Mouse (Mus musculus): Measurements from ENCODE around the gene Dhps.
"Not testable (repeated sequence)": the region's sequence is repeated elsewhere in the genome, so short reads cannot be mapped to it uniquely, and the experiment has no call there.

The Dhps gene

DNA sequence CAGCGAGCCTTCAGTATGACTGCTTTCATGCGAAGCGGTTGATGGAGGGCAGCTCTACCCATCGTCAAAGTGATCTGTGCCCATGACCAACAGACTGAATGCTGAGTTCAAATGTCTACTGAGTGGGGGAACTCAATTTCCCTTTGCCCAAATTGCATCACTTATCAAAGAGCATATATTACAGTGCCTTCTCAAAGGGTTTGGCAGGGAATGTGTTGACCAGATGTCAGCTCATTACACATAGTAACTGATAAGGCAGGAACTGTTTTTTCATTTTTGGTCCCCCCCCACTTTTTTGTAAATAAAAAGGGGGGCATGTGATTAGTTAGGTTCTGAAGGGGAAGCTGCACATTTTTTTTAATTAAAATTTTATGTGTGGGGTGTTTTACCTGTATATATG lies 9.0 kb upstream of the Dhps start:
- no peak for DNase-seq (ENCODE audit: low spot score)

DNA sequence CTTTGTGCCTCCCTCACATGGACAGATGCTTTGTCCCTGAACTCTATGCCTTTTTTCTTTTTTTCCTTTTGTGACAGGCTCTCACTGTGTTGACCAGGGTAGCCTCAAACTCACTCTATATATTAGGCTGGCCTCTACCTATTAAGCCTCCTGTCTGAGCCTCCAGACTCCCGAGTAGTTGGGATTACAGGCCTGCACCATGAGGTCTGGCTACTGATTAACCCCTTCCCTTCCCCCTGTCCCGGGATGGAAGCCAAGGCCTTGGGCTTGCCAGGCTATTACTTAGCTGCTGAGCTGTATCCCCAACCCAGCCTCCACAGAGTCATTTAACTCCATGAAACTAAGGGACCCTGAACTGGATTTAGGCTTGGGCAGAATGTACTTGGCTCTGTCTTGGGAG lies 6.3 kb upstream of the Dhps start:
- DNase-seq (ENCODE audit: low spot score) = no peak

DNA sequence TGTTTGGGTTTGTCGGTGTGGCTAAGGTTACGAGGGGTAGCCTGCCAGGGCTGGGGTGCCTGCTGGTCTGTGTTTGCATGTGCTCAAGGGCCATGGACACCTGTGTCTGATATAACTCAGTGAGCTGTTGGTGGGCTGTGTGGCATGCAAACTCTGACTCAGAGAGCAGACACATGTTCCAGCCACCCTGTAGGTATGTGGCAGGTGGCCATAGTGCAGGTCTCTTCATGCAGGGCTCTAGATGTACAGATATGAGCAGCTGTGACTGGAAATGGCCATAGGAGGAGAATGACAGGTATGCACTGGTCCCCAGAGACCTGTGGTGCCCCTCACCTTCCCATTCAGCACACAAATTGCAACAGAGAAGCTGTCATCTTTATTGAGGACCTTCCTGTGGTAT lies 4.4 kb upstream of the Dhps start:
- DNase-seq (ENCODE audit: low spot score) = no peak

DNA sequence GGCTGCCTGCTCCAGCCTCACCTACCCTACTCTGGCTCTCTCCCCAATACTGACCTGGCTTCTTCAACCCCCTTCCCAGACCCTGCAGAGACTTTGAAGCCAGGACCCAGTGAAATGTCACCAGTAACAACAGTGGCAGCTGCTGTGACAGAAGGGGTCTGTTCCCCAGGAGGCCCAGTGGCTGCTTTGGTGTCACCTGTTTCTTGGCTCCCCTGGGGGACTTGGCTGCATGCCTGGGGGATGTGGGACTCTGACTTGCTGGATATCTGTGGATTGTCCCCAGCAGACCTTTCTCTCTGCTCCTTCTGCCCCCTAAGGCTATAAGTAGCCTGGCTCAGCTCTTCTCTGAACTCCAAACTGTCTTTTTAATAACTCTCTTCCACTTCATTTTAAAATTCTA lies 3.6 kb upstream of the Dhps start, which contains the start of gene Gm5741:
Gene Gm5741, minus strand, starts transcription at position 1 of the 400 bp plus-strand sequence.
- no peak for DNase-seq (ENCODE audit: low spot score)

DNA sequence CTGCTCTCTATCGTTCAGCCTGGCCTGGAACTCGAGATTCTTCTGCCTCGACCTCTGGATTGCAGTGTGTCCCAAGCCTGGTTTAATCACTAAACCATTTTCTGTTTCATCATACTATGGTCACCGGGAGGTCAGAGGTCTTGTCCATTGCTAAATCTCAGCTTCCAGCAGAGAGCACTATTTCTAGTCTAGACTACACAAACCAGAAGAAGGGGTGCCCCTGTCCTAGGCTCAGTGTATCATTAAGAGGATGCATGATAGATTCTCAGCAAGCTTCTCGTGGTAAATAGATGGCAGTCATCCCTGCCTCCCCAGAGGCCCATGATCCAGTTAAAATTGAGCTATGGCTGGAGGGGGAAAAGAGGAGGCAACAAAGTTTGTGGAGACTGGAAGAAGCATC lies 516 bp upstream of the Dhps start:
- DNase-seq (ENCODE audit: low spot score) = no peak

DNA sequence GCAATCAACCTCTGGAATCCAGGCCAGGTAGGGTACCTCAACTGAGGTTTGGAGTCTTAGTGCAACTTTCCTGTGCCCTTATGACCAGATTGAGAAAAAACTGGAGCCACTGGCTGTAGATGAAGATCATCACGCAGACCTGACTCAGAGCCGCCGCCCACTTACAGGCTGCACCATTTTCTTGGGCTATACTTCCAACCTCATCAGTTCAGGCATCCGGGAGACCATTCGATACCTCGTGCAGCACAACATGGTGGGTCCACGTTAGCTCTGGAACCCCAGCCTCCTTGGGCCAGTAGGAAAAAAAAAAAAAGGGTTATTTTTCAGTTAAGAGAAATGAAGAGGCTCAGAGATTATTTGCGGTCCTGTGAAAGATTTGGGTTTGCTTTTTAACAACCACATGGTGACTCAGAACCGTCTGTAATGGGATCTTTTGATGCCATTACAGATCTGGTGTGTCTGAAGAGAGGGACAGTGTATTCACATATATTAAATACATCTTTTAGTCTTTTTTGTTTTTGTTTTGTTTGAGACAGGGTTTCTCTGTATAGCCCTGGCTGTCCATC lies 890 bp downstream of the Dhps start:
- no peak for DNase-seq (ENCODE audit: low spot score)

DNA sequence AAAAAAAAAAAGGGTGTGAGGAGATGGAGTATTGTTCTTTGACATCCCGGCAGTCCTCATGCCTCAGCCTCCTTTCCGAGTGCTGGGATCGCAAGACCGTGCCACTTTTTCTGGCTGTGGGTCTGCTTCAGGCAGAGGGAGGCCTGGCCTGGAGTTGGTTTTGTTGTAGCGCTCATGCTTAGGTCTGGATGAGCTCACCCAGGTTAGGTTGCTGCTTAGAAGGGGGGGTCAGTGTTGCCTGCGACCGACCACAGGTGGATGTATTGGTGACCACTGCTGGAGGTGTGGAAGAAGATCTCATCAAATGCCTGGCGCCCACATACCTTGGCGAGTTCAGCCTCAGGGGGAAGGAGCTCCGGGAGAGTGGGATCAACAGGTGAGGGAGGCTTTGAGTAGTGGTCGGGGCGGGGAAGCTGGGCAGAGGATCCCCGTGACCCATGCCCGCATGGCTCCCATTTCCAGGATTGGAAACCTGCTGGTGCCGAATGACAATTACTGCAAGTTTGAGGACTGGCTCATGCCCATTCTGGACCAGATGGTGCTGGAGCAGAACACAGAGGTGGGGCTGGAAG lies 1.6 kb downstream of the Dhps start:
- DNase-seq (ENCODE audit: low spot score) = no peak

DNA sequence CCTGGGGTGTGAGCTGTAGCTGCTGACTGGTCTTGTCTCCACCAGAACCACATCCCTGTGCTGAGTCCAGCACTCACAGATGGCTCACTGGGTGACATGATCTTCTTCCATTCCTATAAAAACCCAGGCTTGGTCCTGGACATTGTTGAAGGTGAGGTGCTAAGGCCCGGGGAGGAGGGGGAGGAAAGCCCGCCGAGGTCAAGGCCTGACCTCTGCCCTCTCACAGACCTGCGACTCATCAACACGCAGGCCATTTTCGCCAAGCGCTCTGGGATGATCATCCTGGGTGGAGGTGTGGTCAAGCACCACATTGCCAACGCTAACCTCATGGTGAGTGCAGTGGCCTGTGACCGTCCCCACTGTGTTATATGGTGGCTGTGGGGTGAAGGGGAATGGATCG lies 2.6 kb downstream of the Dhps start:
- no peak for DNase-seq (ENCODE audit: low spot score)

DNA sequence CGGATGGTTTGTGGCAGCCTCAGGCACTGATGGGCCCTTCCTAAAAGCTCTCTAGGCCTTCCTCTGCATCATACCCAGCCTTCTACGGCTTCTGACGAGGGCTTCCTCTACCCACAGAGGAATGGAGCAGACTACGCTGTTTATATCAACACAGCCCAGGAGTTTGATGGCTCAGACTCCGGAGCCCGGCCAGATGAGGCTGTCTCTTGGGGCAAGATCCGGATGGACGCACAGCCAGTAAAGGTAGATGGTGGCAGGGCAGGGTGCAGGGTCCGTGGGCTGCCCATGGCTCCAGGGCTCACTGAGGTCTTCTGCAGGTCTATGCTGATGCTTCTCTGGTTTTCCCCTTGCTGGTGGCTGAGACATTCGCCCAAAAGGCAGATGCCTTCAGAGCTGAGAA lies 3.1 kb downstream of the Dhps start:
- DNase-seq (ENCODE audit: low spot score) = no peak

DNA sequence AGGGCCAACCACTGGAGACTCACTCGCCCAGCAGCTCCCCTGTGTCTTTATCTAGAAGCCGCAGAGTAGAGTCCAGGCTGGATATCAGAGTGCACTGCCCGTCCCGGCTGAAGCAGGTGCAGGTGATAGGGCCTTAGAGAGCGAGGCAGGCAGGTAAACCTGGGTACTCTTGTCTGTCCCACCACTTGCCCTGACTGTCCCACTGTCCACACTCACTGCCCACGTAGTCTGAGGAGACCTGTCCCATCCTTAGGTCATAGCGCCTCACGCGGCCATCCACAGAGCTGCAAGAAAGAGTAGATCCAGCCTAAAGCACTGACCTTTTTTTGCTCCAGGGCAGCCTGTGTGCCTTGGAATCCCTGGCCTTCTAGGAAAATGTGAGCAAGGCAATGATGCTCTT lies 4.4 kb downstream of the Dhps start:
- DNase-seq (ENCODE audit: low spot score) = no peak

DNA sequence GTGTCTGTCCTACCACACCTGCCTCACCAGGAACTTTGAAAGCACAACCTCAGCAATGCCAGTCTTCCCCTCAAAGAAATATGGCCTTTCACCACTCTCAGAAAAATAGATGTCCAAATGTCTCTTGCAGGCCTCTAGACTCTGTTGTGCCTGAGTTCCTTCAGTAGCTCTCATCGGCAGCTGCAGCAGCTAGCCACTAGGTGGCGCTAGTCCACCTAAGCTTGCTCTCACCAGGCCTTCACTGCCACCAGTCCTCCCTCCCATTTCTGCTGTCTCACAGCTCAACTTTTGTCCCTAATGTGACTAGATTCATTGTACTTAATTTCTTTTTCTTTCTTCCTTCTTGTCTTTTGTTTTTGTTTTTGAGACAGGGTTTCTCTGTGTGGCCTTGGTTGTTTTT lies 5.4 kb downstream of the Dhps start:
- DNase-seq (ENCODE audit: low spot score) = peak; percentile 77

DNA sequence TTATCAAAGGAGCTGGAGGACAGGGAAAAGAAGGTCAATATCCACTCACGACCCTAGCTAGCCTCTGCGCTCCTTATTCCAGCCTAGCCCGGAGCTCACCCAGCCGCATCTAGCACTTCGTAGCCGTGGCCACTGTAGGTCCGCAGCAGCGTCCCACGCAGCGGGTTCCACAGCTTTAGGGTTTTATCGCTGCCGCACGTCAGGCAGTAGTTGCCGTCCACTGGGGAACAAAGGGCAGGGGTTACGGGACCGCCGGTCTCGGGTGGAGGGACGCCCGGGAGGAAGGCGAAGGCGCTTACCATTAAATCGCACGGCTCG lies 8.6 kb downstream of the Dhps start:
- no peak for DNase-seq (ENCODE audit: low spot score)

DNA sequence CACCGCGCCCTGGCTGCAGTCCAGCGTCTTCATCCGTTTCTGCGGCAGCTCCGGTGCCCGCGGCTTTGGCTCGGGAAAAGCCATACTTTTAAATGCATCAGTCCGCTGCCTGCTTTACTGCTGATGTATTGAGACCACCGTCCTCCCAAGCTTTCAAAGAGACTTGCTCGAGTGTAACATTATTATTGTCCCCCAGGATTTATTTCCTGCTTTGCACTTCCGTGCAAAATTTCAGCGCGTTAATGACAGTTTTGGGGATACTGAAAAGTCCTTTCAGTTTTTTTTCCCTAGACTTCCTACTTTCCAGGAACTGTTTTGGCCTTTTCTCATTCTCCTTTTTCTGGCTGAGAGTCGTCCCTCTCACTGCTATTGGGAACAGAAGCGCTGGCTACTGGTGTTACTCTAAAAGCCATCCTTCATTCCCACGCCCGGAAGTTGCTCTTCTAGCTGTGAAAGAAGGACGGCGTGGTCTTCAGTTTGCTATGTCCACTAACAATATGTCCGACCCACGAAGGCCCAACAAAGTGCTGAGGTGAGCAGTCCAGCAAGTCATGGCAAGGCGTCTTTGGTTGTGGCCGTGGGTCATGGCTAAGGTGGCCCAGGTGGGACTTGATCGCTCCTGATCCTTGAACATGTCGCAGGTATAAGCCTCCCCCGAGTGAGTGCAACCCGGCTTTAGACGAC lies 9.1 kb downstream of the Dhps start, which contains the start of gene Wdr83os:
Gene Wdr83os, plus strand, starts transcription at position 209 of the 684 bp plus-strand sequence.
- peak; percentile 59 for DNase-seq (ENCODE audit: low spot score)

DNA sequence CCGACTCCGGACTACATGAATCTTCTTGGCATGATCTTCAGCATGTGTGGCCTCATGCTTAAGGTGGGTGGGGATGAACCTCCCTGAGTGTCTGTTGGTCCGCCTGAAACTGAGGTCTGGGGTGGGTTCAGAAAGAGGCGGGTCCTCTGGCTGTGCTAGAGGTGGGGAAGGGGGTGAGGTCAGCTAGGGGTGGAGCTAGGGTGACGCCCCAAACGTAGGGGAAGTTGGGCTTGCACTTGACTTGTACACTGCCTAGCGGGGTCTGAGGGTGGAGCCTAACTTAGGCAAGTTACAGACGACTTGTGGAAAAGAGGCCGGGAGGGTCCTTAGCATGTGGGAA lies 9.6 kb downstream of the Dhps start, which contains the start of gene Wdr83:
Gene Wdr83, minus strand, starts transcription at position 91 of the 340 bp plus-strand sequence.
- peak; percentile 60 for DNase-seq (ENCODE audit: low spot score)

DNA sequence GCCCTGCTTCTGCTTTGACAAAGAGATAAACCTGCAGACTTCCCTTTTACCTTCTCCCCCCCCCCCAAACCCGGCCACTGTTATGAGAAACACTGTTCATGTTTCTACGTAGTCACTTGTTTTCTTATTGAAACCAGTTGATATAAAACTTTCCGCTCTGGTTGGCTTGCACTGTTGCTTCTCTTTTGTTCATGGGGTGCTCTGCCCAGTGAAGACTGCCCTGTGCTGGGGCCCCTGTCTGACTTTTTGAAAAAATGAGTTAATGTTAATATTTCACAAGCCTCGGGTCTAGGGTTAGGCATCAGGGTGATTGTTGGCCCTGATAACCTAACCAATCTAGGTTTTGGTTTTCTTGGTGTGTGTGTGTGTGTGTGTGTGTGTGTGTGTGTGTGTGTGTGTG lies 10.6 kb downstream of the Dhps start:
- not testable (repeated sequence) for DNase-seq (ENCODE audit: low spot score)

DNA sequence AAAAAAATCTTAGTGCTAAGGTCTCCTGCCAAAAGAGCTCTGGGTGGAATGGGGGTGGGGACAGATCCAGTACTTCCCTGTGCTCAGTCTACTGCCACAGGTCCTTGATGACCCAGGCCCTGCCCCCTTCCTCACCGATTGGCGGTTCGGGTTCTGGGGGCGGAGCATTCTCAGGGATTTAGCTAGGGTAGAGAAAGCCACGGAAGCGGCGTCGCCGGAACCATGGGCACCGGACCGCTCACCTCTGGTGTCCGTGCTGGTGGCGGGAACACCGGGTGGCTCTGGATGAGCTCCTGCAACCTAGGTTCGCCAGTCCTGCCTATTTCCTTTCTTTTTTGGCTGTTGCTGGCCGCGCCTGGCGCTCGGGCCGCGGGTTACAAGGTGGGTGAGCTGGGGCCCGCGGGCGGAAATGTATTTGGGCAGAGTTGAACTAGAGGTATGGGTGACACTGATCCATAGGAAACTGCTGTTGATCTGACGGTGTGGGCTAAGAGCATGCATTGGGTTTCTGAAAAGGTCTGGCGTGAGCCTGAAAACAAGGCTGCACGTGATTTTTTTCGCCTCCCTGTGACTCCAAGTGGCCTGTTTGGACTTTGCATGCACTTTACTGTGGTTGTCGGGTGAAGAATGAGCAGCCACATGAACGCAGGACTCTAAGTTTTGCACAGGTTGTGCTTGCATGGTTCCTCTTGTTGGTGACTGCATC lies 11.7 kb downstream of the Dhps start, which contains the start of gene Man2b1:
Gene Man2b1, plus strand, starts transcription at position 163 of the 706 bp plus-strand sequence.
- DNase-seq (ENCODE audit: low spot score) = peak; percentile 85

DNA sequence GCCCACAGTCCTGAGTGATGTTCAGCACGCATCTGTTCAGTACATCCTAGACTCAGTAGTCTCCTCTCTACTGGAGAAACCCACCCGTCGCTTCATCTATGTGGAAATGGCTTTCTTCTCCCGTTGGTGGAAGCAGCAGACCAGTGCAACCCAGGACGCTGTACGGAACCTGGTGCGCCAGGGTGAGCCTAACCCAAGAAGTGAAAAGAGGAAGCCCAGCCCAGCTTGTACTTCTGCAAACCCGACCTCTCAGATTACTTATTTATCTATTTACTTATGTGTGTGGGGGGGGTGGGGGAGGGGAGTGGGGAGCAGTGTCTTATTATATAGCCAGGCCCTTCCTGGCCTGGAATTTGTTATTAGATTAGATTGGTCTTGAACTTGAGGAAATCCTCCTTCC lies 13.1 kb downstream of the Dhps start:
- no peak for DNase-seq (ENCODE audit: low spot score)

DNA sequence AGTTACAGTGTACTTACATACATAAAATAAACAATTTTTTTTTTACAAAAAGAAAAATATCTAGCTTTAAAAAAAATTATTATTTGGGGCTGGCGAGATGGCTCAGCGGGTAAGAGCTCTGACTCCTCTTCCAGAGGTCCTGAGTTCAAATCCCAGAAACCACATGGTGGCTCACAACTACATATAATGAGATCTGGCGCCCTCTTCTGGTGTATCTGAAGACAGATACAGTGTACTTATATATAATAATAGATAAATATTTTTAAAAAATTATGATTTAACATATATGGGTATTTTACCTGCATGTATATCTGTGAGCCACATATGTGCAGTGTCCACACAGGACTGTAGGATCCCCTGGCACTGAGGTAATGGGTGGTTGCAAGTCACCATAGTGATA lies 14.7 kb downstream of the Dhps start:
- no peak for DNase-seq (ENCODE audit: low spot score)

DNA sequence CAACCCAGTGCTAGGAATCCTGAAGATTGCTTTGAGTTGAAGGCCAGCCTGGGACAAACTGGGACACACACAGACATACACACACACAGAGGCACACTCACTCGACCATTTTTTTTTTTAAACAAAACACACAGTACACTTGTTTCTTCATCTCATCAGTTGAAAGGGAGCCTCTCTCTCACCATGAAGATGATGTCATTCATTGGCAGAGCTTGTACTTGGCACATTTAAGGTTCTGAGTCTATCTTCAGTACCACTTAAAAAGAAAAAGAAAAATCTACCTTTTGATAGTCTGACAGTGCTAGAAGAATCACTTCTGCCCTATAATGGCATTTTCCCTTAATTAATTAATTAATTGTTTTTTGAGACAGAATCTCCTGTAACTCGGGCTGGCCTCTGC lies 17.2 kb downstream of the Dhps start:
- no peak for DNase-seq (ENCODE audit: low spot score)

DNA sequence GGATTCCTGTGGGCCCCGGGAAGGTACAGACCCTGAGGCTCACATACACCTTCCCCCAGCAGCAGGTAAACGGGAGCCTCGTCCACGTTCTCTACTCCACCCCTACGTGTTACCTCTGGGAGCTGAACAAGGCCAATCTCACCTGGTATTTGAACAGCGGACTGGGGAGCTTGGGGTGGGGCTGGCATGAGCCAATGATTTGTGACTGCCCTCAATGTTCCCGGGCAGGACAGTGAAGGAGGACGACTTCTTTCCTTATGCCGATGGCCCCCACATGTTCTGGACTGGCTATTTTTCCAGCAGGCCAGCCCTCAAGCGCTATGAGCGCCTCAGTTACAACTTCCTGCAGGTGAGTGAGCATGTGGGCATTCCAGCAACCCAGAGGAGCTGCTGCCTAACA lies 19.3 kb downstream of the Dhps start:
- no peak for DNase-seq (ENCODE audit: low spot score)

DNA sequence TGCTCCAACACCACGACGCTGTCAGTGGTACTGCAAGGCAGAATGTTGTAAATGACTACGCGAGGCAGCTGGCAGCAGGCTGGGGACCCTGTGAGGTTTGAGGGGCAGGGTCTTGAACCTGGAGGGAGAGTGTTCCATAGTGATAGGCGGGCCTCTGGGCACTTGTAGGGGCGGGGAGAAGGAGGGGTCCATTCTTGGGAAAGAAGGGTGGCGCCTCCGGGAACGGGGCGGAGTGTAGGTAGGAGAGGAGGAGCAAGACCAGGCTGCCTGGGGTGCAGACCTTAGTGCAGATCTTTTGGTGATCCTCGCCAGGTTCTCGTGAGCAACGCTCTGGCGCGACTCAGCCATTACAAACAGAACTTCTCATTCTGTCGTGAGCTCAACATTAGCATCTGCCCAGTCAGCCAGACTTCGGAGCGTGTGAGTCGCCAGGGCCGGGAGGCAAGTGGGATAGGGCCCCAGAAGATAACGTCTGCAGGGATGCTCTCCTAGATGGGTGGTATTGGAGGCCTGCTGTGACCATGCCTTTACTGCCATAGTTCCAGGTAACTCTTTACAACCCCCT lies 20.1 kb downstream of the Dhps start:
- DNase-seq (ENCODE audit: low spot score) = no peak

DNA sequence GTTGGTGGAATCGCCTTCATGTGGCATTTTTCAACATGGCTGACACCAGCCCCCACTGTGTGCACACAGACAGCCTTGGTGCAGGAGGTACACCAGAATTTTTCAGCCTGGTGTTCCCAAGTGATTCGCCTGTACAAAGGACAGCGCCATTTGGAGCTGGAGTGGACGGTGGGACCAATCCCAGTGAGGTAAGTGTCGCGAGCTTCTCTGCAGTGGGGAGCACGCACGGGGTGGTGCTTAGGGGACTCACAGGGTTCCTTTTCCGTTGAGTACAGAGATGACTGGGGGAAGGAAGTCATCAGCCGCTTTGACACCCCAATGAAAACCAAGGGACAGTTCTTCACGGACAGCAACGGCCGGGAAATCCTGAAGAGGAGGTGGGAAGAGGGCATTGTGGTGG lies 23.5 kb downstream of the Dhps start:
- no peak for DNase-seq (ENCODE audit: low spot score)

DNA sequence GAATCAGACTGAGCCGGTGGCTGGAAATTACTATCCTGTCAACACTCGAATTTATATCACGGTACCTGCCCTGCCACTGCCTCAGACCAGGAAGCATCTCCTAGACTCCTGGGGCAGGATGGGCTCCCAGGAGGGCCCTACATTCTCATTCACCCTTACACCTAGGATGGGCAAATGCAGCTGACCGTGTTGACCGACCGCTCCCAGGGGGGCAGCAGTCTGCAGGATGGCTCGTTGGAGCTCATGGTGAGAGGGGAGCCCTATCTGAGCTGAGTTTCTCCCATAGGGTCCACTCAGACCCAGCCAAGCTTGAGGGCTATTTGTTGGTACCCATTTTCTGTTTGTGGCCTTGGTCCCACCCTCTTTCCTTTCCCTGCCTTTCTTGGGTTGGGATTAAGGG lies 24.0 kb downstream of the Dhps start:
- DNase-seq (ENCODE audit: low spot score) = no peak

Data from T-cell, adult 2 months (primary cell).